Mouse (Mus musculus) heart, postnatal 0 days (tissue): ENCODE results near the gene Dysf.

ENCODE experiments used
- CTCF ChIP-seq: IDR thresholded peaks from 2 replicates; pipeline ENCODE4 v1.5.1; 2016; ENCODE audit warnings: antibody characterized with exemption, control low read depth, low read depth
- EP300 ChIP-seq: IDR thresholded peaks from 2 replicates; pipeline ENCODE4 v1.6.1; 2016; ENCODE audit warnings: antibody characterized with exemption, low read depth

GRCm38 (mm10) chr6:84228196-84228595 lies 219.8 kb downstream of the Dysf start:
- TF ChIP-seq CTCF (no peak), EP300 (no peak)
